Mouse (Mus musculus) intestine, embryonic 14.5 days (tissue): ENCODE data around the gene Tada3. TPM values are rescaled to one million over a fixed set of nuclear protein-coding genes. Genes with fewer than 3 reads are reported as not detected.
A peak's percentile ranks its signal among the peaks of the same experiment; 100 is the strongest.

Experiments used
- ATAC-seq: fragments of 200-750 bp; cut with Nextera tagmentation; replicated peaks from 2 replicates; pipeline ENCODE4 v1.8.0; 2017; ENCODE audit warnings: low read depth, moderate number of reproducible peaks, moderate TSS enrichment, moderate library complexity; ENCODE audit not compliant: low FRiP score, low TSS enrichment
- DNase-seq: peaks from one replicate; pipeline ENCODE4 v3.0.0-alpha.2; 2018; ENCODE audit warnings: low spot score
- H3K27ac ChIP-seq: fragments of 300-500 bp; sonication (generic); 2 replicates; pipeline ENCODE4 v1.5.1; 2014; ENCODE audit warnings: low read depth, mild to moderate bottlenecking, control low read depth
- H3K27me3 ChIP-seq: fragments of 300-500 bp; sonication (generic); replicated peaks from 2 replicates; pipeline ENCODE4 v1.6.1; 2014; ENCODE audit warnings: low read length, control low read depth; ENCODE audit not compliant: control insufficient read depth, insufficient read depth
- H3K36me3 ChIP-seq: fragments of 300-500 bp; sonication (generic); 2 replicates; pipeline ENCODE4 v1.6.1; 2014; ENCODE audit warnings: low read length, control low read depth; ENCODE audit not compliant: control insufficient read depth, insufficient read depth
- H3K4me1 ChIP-seq: fragments of 300-500 bp; sonication (generic); replicated peaks from 2 replicates; pipeline ENCODE4 v1.6.1; 2014; ENCODE audit warnings: low read length, control low read depth, mixed read lengths; ENCODE audit not compliant: control insufficient read depth, insufficient read depth
- H3K4me2 ChIP-seq: fragments of 300-500 bp; sonication (generic); 2 replicates; pipeline ENCODE4 v1.6.1; 2014; ENCODE audit warnings: low read length
- H3K4me3 ChIP-seq: fragments of 300-500 bp; sonication (generic); 2 replicates; pipeline ENCODE4 v1.5.1; 2014; ENCODE audit warnings: low read depth, low read length, control low read depth, mixed read lengths
- H3K9ac ChIP-seq: fragments of 300-500 bp; sonication (generic); 2 replicates; pipeline ENCODE4 v1.6.1; 2014; ENCODE audit warnings: mild to moderate bottlenecking, low read length
- H3K9me3 ChIP-seq: fragments of 300-500 bp; sonication (generic); 2 replicates; pipeline ENCODE4 v1.6.1; 2016; ENCODE audit warnings: low read length, control low read depth; ENCODE audit not compliant: control insufficient read depth
- WGBS: fragments of 180-500 bp; shearing (Covaris S2); extraction: QIAGEN DNeasy Blood & Tissue Kit; methylation state at CpG from one replicate; pipeline ENCODE4 v1.1.7; 2014; 5-methylcytosine and 5-hydroxymethylcytosine counted together
- polyA plus RNA-seq: library from polyadenylated mRNA; unstranded; fragments of >200 nt; fragmentation: Nextera tagmentation; extraction: Ambion mirVana; gene quantifications from 2 replicates; pipeline ENCODE4 v1.2.1, GENCODE M21; 2014

Gene Tada3
- polyA plus RNA-seq, 1 experiment from 2014 or later: 50.5 TPM

GRCm38 (mm10) chr6:113393951-113394350, 16.3 kb upstream of the Tada3 start:
- no peak overlapping the region for H3K4me3 ChIP-seq
- H3K4me2 ChIP-seq: no peak overlapping the region

GRCm38 (mm10) chr6:113392387-113393071, 14.8 kb upstream of the Tada3 start:
- Histone ChIP-seq H3K4me2 (peak overlapping the region; percentile 73), H3K9me3 (0 out of 2 replicates have a peak, but pooled peaks cover 3% of the 10 kb centered on the region), H3K4me1 (peaks cover 6% of the 10 kb centered on the region; the same call in 1 of the 2 replicates), H3K9ac (peak overlapping the region; percentile 48), H3K27me3 (no peaks in the 10 kb centered on the region), H3K36me3 (peaks cover 36% of the 10 kb centered on the region), H3K27ac (no peak overlapping the region), H3K4me3 (peak overlapping the region; percentile 41)
- 3% methylated on average over 42 of the region's 51 CpGs for WGBS
- DNase-seq (peak; percentile 82), ATAC-seq (peak; percentile 72)

More at GRCm38 (mm10) chr6:113393951-113394350, 16.3 kb upstream of the Tada3 start:
- Histone ChIP-seq H3K9ac (no peak overlapping the region), H3K36me3 (peaks cover 21% of the 10 kb centered on the region), H3K9me3 (0 out of 2 replicates have a peak, but pooled peaks cover 3% of the 10 kb centered on the region), H3K4me1 (peaks cover 6% of the 10 kb centered on the region; the same call in 1 of the 2 replicates), H3K27ac (no peak overlapping the region), H3K27me3 (no peaks in the 10 kb centered on the region)
- ATAC-seq (no peak), DNase-seq (no peak)
- WGBS: 87% methylated on average over 6 of the region's 6 CpGs

GRCm38 (mm10) chr6:113392015-113392386, 14.3 kb upstream of the Tada3 start:
- 25% methylated on average over 10 of the region's 10 CpGs for WGBS
- DNase-seq: no peak
- no peaks in the 10 kb centered on the region for H3K27me3 ChIP-seq
- H3K4me1 ChIP-seq: peaks cover 6% of the 10 kb centered on the region; the same call in 1 of the 2 replicates
- 0 out of 2 replicates have a peak, but pooled peaks cover 3% of the 10 kb centered on the region for H3K9me3 ChIP-seq
- H3K4me3 ChIP-seq: peak overlapping the region; percentile 41
- H3K27ac ChIP-seq: no peak overlapping the region
- ATAC-seq: no peak
- H3K9ac ChIP-seq: peak overlapping the region; percentile 48
- peak overlapping the region; percentile 73 for H3K4me2 ChIP-seq
- H3K36me3 ChIP-seq: peaks cover 41% of the 10 kb centered on the region

GRCm38 (mm10) chr6:113390715-113391114, 13.0 kb upstream of the Tada3 start:
- no peak overlapping the region for H3K4me3 ChIP-seq
- H3K27me3 ChIP-seq: no peaks in the 10 kb centered on the region
- H3K27ac ChIP-seq: no peak overlapping the region
- no peak overlapping the region for H3K4me2 ChIP-seq
- WGBS: 85% methylated on average over 3 of the region's 3 CpGs
- 0 out of 2 replicates have a peak, but pooled peaks cover 3% of the 10 kb centered on the region for H3K9me3 ChIP-seq
- no peak overlapping the region for H3K9ac ChIP-seq
- peaks cover 6% of the 10 kb centered on the region; the same call in 1 of the 2 replicates for H3K4me1 ChIP-seq
- H3K36me3 ChIP-seq: peaks cover 54% of the 10 kb centered on the region
- ATAC-seq (no peak), DNase-seq (no peak)

DNA sequence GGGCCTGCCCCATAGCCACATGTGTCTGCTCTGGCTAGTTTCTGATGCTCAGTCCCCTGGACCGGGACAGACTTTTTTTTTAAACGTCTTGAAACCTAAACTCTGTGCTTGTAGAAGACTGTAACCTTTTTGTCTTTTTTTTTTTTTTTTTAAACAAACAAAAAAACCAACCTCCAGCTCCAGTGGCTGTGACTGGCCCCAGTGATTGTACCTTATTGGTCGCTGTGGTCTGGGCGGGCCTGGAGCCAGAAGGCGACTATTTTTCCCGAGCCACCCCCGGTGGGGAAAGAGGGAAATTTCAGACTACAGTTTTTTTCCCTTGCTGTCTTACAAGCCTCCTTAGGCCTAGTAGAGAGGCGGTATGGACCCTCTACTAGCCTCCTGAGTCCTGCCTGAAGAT, 11.3 kb upstream of the Tada3 start, which contains the start of gene Ttll3:
Gene Ttll3 (plus strand): TSS at position 301 of the 400 bp plus-strand sequence.
- Histone ChIP-seq H3K9ac (no peak within 1 kb of the TSS), H3K4me1 (peaks cover 6% of the 10 kb centered on the region; the same call in 1 of the 2 replicates), H3K4me2 (no peak within 1 kb of the TSS), H3K4me3 (no peak within 1 kb of the TSS), H3K27me3 (no peaks in the 10 kb centered on the region), H3K9me3 (no peaks in the 10 kb centered on the region), H3K36me3 (peaks cover 68% of the 10 kb centered on the region), H3K27ac (no peak within 1 kb of the TSS)
- DNase-seq (no peak), ATAC-seq (no peak)
- WGBS: 63% methylated on average over 8 of the region's 8 CpGs

- no peak overlapping the region for H3K4me2 ChIP-seq
- ATAC-seq (no peak), DNase-seq (no peak)
- H3K9me3 ChIP-seq: no peaks in the 10 kb centered on the region
- 28% methylated on average over 3 of the region's 3 CpGs for WGBS
- no peaks in the 10 kb centered on the region for H3K27me3 ChIP-seq
- H3K36me3 ChIP-seq: peaks cover 98% of the 10 kb centered on the region
- H3K4me1 ChIP-seq: no peaks in the 10 kb centered on the region
- H3K4me3 ChIP-seq: no peak overlapping the region
- no peak overlapping the region for H3K27ac ChIP-seq
- H3K9ac ChIP-seq: no peak overlapping the region
Observed at GRCm38 (mm10) chr6:113386025-113386424, 8.3 kb upstream of the Tada3 start.

DNA sequence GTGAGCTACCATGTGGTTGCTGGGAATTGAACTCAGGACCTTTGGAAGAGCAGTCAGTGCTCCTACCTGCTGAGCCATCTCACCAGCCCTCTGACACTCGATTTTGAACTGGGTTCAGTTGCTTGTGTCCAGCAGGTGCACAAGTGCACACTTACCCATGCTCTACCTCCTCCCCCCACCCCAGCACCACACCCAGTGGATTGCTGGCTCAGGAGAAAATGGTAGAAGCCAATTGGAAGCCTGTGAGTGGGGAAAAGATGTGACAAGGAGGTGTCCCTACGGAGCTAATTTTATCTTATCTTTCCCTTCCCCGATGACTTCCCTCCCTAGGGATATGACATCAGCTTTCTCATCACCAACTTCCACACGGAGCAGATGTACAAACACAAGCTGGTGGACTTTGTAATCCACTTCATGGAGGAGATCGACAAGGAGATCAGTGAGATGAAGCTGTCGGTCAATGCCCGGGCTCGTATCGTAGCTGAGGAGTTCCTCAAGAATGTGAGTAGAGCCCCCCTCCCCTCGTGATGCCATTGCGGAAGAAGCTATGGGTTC, 7.6 kb upstream of the Tada3 start:
- H3K4me3 ChIP-seq: no peak overlapping the region
- H3K9ac ChIP-seq: no peak overlapping the region
- no peaks in the 10 kb centered on the region for H3K4me1 ChIP-seq
- 0 out of 2 replicates have a peak overlapping the region, but pooled peaks have one; percentile 41 for H3K27ac ChIP-seq
- DNase-seq (no peak), ATAC-seq (no peak)
- H3K4me2 ChIP-seq: no peak overlapping the region
- H3K9me3 ChIP-seq: no peaks in the 10 kb centered on the region
- 52% methylated on average over 11 of the region's 11 CpGs for WGBS
- H3K27me3 ChIP-seq: no peaks in the 10 kb centered on the region
- H3K36me3 ChIP-seq: peaks cover 100% of the 10 kb centered on the region

DNA sequence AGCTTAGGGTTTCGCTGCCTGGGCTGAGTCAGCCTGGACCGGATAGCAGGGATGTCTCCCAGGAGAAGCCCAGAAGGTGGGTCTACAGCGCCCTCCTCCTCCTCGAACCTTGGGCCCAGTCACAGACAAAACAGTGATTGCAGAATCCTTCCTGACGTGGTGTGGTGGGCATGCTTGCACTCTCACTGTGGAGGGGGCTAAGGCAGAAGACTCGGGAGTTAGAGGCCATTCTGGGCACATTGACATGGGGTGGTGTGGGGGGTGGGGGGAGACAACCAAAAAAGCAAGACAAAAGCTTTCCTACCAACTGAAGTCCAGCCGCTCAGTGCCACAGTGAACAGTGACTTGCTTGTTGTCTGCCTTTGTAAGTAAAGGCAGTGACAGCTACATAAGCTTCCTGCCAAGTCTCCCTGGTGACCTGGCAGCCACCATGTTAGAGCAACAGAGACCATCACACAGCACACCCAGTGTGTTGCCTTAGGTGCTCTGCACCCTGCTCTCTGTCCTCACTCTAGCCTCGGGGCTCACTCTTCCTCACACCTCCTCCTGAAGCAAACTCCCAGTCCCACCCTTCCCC, 6.8 kb upstream of the Tada3 start:
- Histone ChIP-seq H3K4me3 (no peak overlapping the region), H3K36me3 (peaks cover 92% of the 10 kb centered on the region), H3K27me3 (no peaks in the 10 kb centered on the region), H3K9me3 (no peaks in the 10 kb centered on the region), H3K27ac (no peak overlapping the region), H3K9ac (no peak overlapping the region), H3K4me1 (peaks cover 2% of the 10 kb centered on the region), H3K4me2 (no peak overlapping the region)
- no peak for DNase-seq
- 93% methylated on average over 8 of the region's 8 CpGs for WGBS
- ATAC-seq: no peak
